Mouse (Mus musculus) hematopoietic stem cell, adult 5-6 weeks (primary cell): ENCODE data around the gene Ak3. TPM values are rescaled to one million over a fixed set of nuclear protein-coding genes. Genes with fewer than 3 reads are reported as not detected.

ENCODE experiments used
- ATAC-seq, 2 experiments: fragments of 125-278 bp in 1 of 2; replicated peaks in 1 of 2; 2 replicates each; pipeline ENCODE4 v1.8.0; 2016 to 2017; ENCODE audit warnings: inconsistent platforms in 2 of 2, mild to moderate bottlenecking in 2 of 2, moderate number of reproducible peaks in 2 of 2, low read depth in 1 of 2, moderate TSS enrichment in 1 of 2; ENCODE audit not compliant: low FRiP score in 2 of 2, poor library complexity in 2 of 2, severe bottlenecking in 2 of 2, insufficient read depth in 1 of 2, low TSS enrichment in 1 of 2
- total RNA-seq: library from RNA; stranded (forward); fragments of 172-1452, 232-1000 nt; gene quantifications from 2 replicates; pipeline ENCODE4 v1.2.3, GENCODE M21; 2017

Gene Ak3
- total RNA-seq: 32.7 and 45.0 TPM in 2 replicates

DNA sequence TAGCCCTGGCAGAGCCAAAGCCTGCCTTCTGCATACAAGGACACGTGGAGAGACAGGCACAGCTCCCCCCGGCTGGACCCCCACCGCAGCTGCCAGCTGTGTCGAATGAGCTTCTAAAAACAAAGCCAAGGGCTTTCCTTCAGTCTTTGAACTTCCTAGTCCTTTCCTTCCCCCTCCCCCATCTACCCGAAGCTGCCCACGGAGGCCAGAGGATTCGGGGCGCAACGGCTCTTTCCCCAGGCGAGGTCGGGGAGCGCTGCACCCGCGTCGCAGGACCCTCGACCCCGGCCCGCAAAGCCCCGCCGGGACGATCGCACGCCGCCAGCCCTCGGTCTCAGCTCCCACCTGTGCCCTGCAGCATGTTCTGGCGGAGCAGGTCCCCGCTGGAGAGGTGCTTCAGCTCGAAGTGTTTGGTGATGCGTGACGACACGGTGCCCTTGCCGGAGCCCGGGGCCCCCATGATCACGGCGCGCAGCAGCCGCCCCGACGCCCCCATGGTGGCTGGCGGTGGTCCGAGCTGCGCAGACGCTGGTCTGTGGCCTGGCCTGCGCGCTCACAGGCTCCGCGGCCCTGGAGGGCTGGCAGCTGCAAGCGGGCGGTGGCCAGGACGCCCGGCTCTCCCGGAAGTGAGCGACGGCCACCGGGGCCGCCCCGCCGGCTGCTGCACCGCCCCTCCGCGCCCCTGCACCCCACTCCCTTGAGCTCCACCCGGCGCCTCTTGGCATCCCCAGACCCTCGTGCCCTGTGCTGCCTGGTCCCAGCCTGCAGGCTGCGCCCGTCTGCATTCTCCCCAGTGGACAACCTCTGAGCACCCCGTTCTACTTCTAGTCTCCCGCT is at the start of gene Ak3:
Ak3 (minus strand) TSS at position 628 of the 837 bp plus-strand sequence.
- ATAC-seq: peak; percentile 88 to 92

DNA sequence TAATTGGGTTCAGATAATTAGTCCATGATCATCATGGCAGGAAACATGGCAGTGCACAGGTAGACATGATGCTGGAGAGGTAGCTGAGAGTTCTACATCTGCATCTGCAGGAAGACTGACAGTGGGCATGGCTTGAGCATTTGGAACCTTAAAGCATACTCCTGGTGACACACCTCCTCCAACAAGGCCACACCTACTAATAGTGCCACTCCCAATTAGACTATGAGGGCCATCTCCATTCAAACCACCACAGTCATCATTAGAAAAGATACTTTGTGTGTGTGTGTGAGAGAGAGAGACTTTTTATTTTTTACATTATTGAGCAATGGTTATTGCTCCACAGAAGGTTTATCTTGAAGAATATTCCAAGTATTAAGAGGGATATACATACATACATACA is 44.4 kb upstream of the Ak3 start:
- no peak for ATAC-seq

DNA sequence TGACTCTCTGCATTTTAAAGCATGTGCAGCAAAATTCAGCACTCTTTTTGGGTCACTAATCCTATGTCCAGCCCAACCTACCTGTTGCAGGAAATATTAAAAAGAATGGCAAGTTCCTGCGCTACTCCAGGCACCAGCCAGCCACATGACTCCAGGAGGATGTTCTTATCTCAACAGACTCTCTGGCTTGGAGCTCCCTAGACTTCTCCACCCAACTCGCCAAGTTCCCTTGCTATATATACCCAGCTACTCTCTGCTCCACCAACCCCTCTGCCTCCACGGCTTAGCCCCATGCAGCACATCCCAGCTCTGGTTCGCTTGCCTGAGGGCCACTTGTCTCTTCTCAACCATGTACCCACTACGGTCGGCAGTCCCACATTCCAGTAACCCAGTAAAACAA is 40.9 kb upstream of the Ak3 start:
- no peak for ATAC-seq

DNA sequence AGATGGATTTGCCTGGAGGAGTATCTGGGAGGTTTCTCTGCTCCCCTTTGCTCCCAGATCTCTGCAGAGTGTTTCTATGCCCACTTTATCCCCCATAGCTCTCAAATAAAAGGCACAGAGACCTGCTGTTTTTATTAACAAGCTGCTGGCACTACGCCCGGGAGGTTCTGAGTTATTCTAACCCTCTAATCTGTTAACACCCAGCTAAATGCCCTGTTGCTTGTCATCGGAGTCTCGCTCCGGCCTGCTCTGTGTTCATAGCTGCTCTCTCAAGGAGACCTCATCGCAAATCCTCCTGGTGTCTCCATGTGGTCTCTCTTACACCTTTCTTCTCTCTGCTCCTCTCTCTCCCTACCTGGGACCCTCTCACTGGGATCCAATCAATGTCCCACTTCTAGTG is 27.0 kb upstream of the Ak3 start:
- ATAC-seq: no peak

DNA sequence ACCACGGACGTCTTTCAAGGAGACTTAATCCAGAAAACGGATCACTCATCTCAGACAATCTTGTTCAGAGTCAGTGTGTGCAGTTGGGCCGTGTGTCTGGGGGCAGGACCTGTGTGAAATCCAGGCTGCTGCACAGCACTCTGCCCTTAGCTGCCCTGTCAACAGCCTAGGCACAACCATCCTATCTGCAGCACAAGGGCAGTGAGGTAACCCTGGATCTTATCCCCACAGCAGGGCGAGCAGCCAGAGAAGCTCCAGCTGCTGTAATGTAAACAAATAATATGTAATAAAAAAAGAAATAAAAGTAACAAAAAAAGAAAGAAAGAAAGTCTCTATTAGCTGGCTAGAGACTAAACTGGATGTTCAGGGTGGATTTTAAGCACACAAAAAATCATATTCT is 21.4 kb upstream of the Ak3 start:
- no peak for ATAC-seq

DNA sequence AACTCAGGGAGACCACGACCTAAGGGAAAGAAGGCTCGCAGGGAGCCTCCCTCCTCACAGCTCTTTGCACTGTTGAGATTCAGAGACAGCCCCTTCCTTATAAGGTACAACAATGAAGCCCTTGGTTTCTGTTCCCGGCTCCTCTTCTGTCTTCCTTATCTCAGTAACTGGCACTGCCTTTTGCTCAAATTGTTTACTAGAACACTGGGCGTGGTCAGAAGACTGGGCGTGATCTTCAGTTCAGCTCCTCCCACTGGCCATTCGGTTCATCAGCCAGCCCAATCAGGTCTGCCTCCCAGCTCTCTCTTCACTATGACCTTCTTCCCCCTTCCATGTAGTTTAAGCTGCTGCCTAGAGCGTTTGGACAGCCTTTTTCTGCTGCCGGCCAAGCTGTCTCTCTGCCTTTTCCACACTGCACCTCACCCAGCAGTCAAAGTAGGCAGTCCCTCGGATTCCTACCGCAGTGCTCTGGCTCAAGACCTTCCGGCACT is 19.3 kb upstream of the Ak3 start:
- peak; percentile 79 to 90 for ATAC-seq

DNA sequence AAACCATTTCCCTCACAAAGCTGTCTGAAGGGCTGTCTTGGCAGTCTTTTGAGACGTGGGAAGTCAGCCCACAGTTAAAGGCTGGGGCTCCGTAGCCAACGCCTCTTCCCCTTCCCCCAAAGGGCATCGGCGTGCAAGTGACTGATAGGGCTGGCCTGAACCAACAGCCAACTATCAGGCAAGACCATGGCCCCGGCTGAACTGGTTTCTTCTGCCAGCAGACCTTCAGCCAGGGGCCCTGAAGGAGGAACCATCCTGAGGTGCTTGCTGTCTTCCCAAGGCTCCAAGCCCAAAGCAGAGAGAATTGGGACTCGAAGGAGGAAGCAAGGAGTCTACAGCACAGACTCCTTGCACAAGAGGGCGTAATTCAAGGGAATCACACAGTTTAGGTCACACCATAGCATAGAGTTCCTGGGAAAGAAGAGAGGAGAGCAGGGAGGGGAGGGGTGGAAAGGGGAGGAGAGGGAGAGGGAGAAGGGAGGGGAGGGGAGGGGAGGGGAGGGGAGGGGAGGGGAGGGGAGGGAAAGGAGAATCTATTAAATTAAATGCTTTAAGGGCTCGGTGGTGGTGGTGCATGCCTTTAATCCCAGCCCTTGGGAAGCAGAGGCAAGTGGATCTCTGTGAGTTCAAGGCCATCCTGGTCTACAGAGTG is 16.8 kb upstream of the Ak3 start:
- ATAC-seq: peak; percentile 50 to 71

DNA sequence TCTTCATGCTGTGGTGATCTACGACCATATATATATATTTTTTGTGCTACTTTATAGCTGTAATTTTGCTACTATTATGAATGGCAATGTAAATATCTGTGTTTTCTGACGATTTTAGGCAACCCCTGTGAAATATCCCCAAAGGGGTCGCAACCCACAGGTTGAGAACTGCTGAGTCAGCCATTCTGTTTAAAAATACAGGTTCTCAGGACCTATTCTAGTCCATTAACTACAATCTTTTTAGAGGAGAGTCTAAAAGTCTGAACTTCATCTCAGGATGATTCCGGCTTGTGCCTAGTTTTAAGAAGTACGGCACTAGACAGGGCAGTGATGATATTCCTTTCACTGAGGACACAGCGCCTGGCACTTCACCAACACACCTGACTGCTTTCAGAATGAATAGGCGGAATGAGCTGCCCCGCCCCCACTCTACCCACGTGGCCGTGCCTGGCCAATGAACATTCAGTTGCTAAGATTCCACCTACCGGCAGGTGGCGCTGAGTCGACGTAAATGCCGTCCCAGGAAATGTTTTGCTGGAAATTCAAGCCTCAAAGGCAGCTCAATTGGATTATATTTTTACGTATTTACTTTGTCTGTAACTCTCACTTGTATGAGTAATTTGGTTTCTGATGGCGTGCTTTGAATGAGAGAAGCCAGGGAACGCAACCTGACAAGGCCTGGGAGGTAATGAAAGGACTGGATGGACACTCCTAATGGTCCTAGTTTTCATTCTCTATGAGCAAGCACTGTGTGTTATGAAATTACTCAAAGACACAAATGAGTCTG is 16.0 kb upstream of the Ak3 start:
- peak; percentile 79 to 80 for ATAC-seq

DNA sequence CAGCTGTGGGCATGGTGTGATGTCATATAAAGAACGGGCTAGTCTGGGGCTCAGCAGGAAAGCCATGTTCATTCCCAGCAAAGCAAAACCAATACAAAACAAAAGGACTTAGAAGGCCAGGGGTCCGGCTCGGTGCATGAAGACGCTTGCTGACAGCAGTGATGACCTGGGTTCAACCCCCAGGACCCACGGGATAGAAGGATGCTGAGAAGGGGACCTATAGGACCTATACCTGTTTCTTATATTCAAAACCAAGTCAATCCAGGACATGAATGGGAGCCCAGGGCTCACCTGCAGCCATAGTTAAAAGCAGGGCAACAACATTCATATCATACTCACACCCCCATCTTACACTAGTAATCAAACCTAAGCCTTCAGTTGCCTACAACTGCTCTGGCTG is 15.2 kb upstream of the Ak3 start:
- no peak for ATAC-seq

DNA sequence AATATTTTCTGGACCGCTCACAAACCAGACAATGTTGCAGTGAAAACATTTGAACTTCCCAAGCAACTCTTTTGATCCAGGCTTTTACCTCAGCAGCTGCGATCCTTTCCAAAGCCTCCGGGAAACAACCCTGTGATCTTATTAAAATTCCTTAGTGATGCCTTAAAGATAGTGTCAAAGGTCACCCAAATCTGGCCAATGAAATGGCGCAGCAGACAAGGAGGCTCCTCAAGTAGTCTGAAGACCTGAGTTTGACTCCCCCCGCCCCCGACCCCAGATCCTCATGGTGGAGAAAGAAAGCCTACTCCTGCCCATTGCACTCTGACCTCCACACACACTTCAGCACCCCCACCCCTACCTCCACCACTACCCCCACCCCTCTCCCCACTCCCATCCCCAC is 12.5 kb upstream of the Ak3 start:
- no peak for ATAC-seq

DNA sequence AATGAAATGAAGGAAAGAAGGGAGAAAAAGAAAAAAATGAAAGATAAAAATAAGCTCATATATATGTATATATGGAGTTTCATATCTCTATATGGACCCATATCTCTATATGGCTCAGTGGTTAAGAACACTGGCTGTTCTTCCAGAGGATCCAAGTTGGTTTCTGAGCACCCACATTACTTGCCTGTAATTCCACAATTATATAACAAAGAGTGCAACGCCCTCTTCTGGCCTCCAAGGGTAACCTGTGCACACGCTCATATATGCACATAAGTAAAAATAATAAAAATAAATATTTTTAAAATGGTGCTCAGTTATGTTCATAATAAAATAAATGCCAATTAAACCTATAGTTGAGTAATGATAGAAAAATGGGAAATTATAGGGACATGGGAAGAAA is 11.9 kb upstream of the Ak3 start:
- ATAC-seq: no peak

DNA sequence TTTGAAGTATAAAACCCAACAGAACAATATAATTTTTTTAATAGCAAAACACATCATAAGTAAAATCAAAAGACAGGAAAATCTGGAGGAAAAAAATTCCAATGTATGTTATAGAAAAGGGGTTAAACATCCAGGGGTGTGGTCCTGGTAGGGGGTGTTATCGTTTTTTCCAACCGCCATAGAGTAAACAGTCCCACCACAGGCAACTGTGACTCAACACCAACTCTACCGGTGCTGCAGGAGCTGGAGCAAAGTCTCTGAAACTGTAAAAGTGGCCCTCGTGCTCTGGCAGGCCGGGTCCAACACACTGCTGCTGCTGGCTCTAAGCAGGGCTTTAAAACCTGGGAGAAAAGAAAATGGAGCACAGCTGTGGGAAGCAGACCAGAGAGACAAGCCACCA is 11.0 kb upstream of the Ak3 start:
- ATAC-seq: no peak

DNA sequence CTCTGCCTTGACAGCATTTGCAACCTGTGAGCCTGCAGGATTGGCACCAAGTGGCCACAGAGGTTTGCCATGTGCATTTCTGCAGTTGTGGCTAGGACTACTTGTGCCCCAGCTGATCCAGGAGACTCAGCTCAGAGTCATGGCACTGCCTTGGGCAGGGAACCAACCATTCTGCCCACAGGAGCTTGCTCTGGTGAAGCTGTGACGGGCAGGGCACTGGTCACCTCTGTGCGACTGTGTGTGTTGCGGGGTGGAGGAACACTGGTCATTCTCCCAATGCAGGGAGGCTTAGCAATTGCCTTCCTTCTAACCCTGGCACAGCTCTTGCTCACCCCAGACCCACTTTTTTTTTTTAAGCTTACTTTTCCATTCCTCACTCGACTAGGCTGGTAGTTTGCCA is 7.7 kb upstream of the Ak3 start:
- ATAC-seq: no peak

DNA sequence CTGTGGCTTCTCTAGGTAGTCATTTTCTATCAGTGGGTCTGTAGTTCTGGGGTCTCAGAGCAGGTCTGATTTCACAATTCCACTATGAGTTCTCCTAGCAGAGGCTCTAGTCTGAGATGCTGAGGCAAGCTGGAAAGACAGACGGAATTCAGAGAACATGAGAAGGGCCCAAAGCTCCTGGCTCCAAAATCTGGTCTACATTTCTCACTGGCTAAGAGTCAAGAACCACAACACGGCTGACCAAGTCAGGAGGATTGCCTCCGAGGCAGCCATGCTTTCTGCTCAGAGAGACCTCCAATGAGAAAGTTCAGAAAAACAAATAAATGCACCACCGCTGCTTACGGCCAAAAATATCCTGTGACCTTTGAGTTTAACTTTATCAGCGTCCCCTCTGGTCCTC is 6.8 kb upstream of the Ak3 start:
- ATAC-seq: no peak

DNA sequence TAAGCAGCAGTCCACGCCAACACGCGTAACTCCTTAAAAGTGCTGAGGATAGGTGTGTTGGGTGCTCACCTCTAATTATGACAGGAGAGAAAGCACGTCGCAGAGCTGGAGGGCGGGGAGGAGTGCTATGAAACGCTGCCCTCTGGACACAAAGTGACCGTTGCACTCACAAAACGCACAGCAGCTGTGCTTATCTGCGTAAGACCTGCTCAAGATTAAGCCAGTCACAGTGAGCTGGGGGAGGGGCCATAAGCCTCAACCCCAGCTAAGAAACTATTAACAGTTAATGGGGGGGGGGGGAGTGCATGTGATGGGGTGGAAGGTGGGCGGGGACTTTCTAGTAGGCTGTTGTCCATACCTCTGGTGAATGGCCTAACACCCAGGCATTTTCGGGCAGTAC is 5.0 kb upstream of the Ak3 start:
- ATAC-seq: no peak

DNA sequence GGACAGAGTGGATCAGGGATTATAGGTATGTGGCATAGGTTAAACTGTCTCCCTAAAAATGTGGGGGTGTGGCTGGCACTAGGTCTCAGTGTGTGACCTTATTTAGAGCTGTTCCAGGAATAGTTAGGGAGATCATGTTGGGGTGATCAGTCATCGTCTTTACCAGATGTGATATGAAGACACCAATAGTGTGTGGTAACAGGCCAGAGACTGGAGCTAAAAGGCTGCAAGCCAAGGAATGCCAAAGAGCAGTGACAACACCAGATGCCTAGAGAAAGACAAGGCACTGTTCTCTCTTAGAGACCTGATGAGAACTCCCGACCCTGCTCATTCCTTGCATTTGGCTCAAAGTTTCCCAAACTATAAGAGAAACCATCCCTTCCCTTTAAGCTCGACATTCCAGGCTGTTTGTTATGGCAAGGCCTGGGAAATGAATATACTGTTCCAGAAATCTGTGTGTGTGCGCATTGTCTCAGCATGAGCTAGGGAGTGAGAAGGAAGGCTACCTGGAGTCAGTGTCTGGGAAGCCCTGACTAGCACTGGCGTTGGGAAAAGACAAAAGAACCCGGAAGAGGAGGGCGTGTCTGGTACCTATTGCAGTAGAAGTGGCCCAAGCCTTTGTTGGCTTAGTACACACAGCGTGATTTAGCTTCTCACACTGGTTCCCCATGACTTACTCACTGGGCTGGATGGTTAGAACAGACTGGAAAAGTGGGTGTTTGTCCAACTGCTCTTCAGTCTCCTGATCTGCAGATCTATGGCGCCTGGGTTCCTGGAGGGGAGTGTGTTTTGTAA is 2.6 kb upstream of the Ak3 start:
- no peak for ATAC-seq

DNA sequence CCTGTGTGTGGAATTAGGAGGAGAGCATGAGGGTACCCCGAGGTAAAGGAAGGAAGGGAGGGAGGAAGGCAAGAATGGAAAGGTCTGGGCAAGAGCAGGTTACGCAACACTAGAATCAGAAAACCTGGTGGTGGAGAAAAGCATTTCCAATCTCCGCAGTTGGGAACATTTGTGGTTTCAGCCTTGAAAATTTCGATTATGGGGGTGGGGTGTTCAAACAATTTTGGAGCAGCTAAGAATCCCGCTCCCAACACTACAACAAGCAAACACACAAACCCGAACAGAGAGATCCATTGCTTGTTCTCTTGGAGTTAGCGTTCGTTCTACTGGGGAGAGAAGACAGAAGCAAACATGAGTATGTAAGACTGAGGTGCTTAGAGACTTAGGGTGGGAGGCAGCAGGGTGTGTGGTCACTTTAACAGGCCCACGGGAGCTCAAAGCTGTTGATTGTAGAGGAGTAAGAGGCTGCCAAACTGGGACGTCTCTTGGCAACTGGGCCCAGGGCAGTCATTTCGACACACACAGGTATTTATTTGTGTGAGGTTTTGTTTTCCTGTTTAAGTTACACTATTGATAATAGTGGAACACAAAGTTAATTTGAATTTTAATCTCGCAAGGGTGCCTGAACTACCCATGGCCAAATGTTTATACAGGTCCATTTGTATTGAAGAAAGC is 1.8 kb upstream of the Ak3 start:
- no peak for ATAC-seq
